Comparison of ENCODE assay signal across 8 mouse cellular contexts in genomic region chr19:5072389-5073019, GRCm38 (mm10). TPM values are rescaled to one million over a fixed set of nuclear protein-coding genes. Genes with fewer than 3 reads are reported as not detected.
DNase-seq lines count a peak whose midpoint lies in the region; ATAC-seq and TF ChIP-seq lines count a peak whose summit lies in the region.

No protein-coding gene starts in this region.

- TF ChIP-seq POLR2A in limb, embryonic 14.5 days (IDR thresholded peaks at IDR 0.05; ENCODE audit: borderline replicate concordance, extremely low read depth, insufficient read depth, insufficient read length) = no peak

- no peaks in the 10 kb centered on the region for H3K9me3 ChIP-seq in forebrain, postnatal 0 days (ENCODE audit: low read length)
- H3K9me3 ChIP-seq in limb, embryonic 14.5 days (ENCODE audit: control insufficient read depth, low read length) = no peaks in the 10 kb centered on the region
- H3K9me3 ChIP-seq in neural tube, embryonic 13.5 days = no peaks in the 10 kb centered on the region

- peaks cover 14% of the 10 kb centered on the region for H3K4me1 ChIP-seq in forebrain, postnatal 0 days (ENCODE audit: insufficient read depth)
- H3K4me1 ChIP-seq in limb, embryonic 14.5 days (ENCODE audit: control insufficient read depth, insufficient read depth, low read length) = peaks cover 30% of the 10 kb centered on the region
- peaks cover 56% of the 10 kb centered on the region for H3K4me1 ChIP-seq in neural tube, embryonic 13.5 days (replicated peaks)

- H3K4me2 ChIP-seq in forebrain, postnatal 0 days (ENCODE audit: low read depth) = peak overlapping the region; percentile 83
- H3K4me2 ChIP-seq in limb, embryonic 14.5 days (replicated peaks; ENCODE audit: low read depth, low read length, severe bottlenecking) = peak overlapping the region; percentile 94
- peak overlapping the region; percentile 76 for H3K4me2 ChIP-seq in neural tube, embryonic 13.5 days

- H3K27me3 ChIP-seq in forebrain, postnatal 0 days (ENCODE audit: insufficient read depth, low read length) = no peaks in the 10 kb centered on the region
- no peaks in the 10 kb centered on the region for H3K27me3 ChIP-seq in limb, embryonic 14.5 days (ENCODE audit: control insufficient read depth, insufficient read depth, low read length)
- H3K27me3 ChIP-seq in neural tube, embryonic 13.5 days = peaks cover 55% of the 10 kb centered on the region

- no peak for TF ChIP-seq CTCF in forebrain, postnatal 0 days (IDR thresholded peaks at IDR 0.05; ENCODE audit: low read depth)

- H3K4me3 ChIP-seq in forebrain, postnatal 0 days (ENCODE audit: low read depth, low read length) = peak overlapping the region; percentile 42
- peak overlapping the region; percentile 64 for H3K4me3 ChIP-seq in limb, embryonic 14.5 days (replicated peaks; ENCODE audit: low read length)
- peak overlapping the region; percentile 43 for H3K4me3 ChIP-seq in neural tube, embryonic 13.5 days

- WGBS in forebrain, postnatal 0 days = 2% methylated on average over 20 of the region's 20 CpGs
- 2% methylated on average over 20 of the region's 20 CpGs for WGBS in limb, embryonic 14.5 days
- 3% methylated on average over 20 of the region's 20 CpGs for WGBS in neural tube, embryonic 13.5 days

- 0 out of 2 replicates have a peak overlapping the region, but pooled peaks have one; percentile 9 for H3K27ac ChIP-seq in forebrain, postnatal 0 days (ENCODE audit: low read depth, low read length)
- peak overlapping the region; percentile 96 for H3K27ac ChIP-seq in limb, embryonic 14.5 days (replicated peaks; ENCODE audit: low read depth, low read length)
- peak overlapping the region; percentile 39 for H3K27ac ChIP-seq in neural tube, embryonic 13.5 days (replicated peaks)

- peak overlapping the region; percentile 60; the same call in 1 of the 2 replicates for H3K9ac ChIP-seq in forebrain, postnatal 0 days
- peak overlapping the region; percentile 58 for H3K9ac ChIP-seq in limb, embryonic 14.5 days (ENCODE audit: low read depth, low read length, severe bottlenecking)
- peak overlapping the region; percentile 68 for H3K9ac ChIP-seq in neural tube, embryonic 13.5 days

- no peak for ATAC-seq in forebrain, postnatal 0 days
- 0 out of 2 replicates have a peak, but pooled peaks have one; percentile 18 for ATAC-seq in limb, embryonic 14.5 days (ENCODE audit: low FRiP score, low read depth)
- ATAC-seq in neural tube, embryonic 13.5 days (ENCODE audit: low read depth) = peak; percentile 7

- no peaks in the 10 kb centered on the region for H3K36me3 ChIP-seq in forebrain, postnatal 0 days (ENCODE audit: insufficient read depth)
- H3K36me3 ChIP-seq in limb, embryonic 14.5 days (ENCODE audit: control insufficient read depth, insufficient read depth, low read length) = no peaks in the 10 kb centered on the region
- no peaks in the 10 kb centered on the region for H3K36me3 ChIP-seq in neural tube, embryonic 13.5 days

- peak; percentile 38 for DNase-seq in adrenal gland, adult 2 months
- no peak for DNase-seq in adrenal gland, postnatal 25 days
- peak; percentile 90 for DNase-seq in NIH3T3 (ENCODE audit: low read depth)
- peak; percentile 44 for DNase-seq in forebrain, postnatal 0 days
- peak; percentile 75 for DNase-seq in limb, embryonic 14.5 days (ENCODE audit: low spot score)
- DNase-seq in thymus, postnatal 4 days = no peak
- DNase-seq in layer of hippocampus, adult 8-10 months (ENCODE audit: low spot score in 2 of 2) = no peak

RNA-seq across cellular contexts. Expression of gene Cd248, which starts 4.6 kb away (rescaled TPM):
- 10 to 100 TPM; 10.4 to 19.8 TPM for total RNA-seq in adrenal gland, adult 2 months (2021)
- polyA plus RNA-seq in adrenal gland, adult 2 months (2012; rRNA removed) = 23.4 and 24.1 TPM in 2 replicates
- total RNA-seq in adrenal gland, postnatal 25 days (2021) = 10.0 and 12.7 TPM in 2 replicates
- total RNA-seq in forebrain, postnatal 0 days (2014; rRNA removed) = 11.8 and 20.8 TPM in 2 replicates
- polyA plus RNA-seq in forebrain, postnatal 0 days (2015; fragmentation: Nextera tagmentation; extraction: Ambion mirVana) = 16.3 and 18.1 TPM in 2 replicates
- polyA plus RNA-seq in limb, embryonic 14.5 days (2012; rRNA removed) = 97.5 and 115 TPM in 2 replicates
- polyA plus RNA-seq in limb, embryonic 14.5 days (2014; fragmentation: Nextera tagmentation; extraction: Ambion mirVana) = 123 and 127 TPM in 2 replicates
- polyA plus RNA-seq in neural tube, embryonic 13.5 days (2015; fragmentation: Nextera tagmentation; extraction: Ambion mirVana) = 26.3 and 28.2 TPM in 2 replicates
- total RNA-seq in layer of hippocampus, adult 8-10 months (2022) = 1 to 10 TPM; 3.7 to 5.6 (median 4.4) TPM

RNA-seq across cellular contexts. Expression of gene Tmem151a, which starts 12.8 kb away (rescaled TPM):
- total RNA-seq in adrenal gland, adult 2 months (2021) = 1 to 10 TPM; 1.2 to 2.9 TPM
- 4.8 and 5.0 TPM in 2 replicates for polyA plus RNA-seq in adrenal gland, adult 2 months (2012; rRNA removed)
- total RNA-seq in adrenal gland, postnatal 25 days (2021) = 1.3 and 1.4 TPM in 2 replicates
- total RNA-seq in forebrain, postnatal 0 days (2014; rRNA removed) = 22.6 and 37.0 TPM in 2 replicates
- 40.6 and 46.2 TPM in 2 replicates for polyA plus RNA-seq in forebrain, postnatal 0 days (2015; fragmentation: Nextera tagmentation; extraction: Ambion mirVana)
- 0.96 and 1.4 TPM in 2 replicates for polyA plus RNA-seq in limb, embryonic 14.5 days (2012; rRNA removed)
- polyA plus RNA-seq in limb, embryonic 14.5 days (2014; fragmentation: Nextera tagmentation; extraction: Ambion mirVana) = 1.8 and 2.1 TPM in 2 replicates
- polyA plus RNA-seq in neural tube, embryonic 13.5 days (2015; fragmentation: Nextera tagmentation; extraction: Ambion mirVana) = 8.4 and 10.1 TPM in 2 replicates
- total RNA-seq in layer of hippocampus, adult 8-10 months (2022) = 100 to 1,000 TPM; 104 to 117 (median 106) TPM

RNA-seq across cellular contexts. Expression of gene Yif1a, which starts 15.8 kb away (rescaled TPM):
- total RNA-seq in adrenal gland, adult 2 months (2021) = 10 to 100 TPM; 69.5 to 82.3 TPM
- polyA plus RNA-seq in adrenal gland, adult 2 months (2012; rRNA removed) = 135 and 147 TPM in 2 replicates
- 62.7 and 68.2 TPM in 2 replicates for total RNA-seq in adrenal gland, postnatal 25 days (2021)
- total RNA-seq in forebrain, postnatal 0 days (2014; rRNA removed) = 44.6 and 54.9 TPM in 2 replicates
- 50.5 and 59.9 TPM in 2 replicates for polyA plus RNA-seq in forebrain, postnatal 0 days (2015; fragmentation: Nextera tagmentation; extraction: Ambion mirVana)
- 121 and 130 TPM in 2 replicates for polyA plus RNA-seq in limb, embryonic 14.5 days (2012; rRNA removed)
- 129 and 144 TPM in 2 replicates for polyA plus RNA-seq in limb, embryonic 14.5 days (2014; fragmentation: Nextera tagmentation; extraction: Ambion mirVana)
- 51.3 and 67.5 TPM in 2 replicates for polyA plus RNA-seq in neural tube, embryonic 13.5 days (2015; fragmentation: Nextera tagmentation; extraction: Ambion mirVana)
- 10 to 100 TPM; 21.4 to 29.8 (median 25.9) TPM for total RNA-seq in layer of hippocampus, adult 8-10 months (2022)

RNA-seq across cellular contexts. Expression of gene Rin1, which starts 22.2 kb away (rescaled TPM):
- 1 to 10 TPM; 3.1 to 9.6 TPM for total RNA-seq in adrenal gland, adult 2 months (2021)
- polyA plus RNA-seq in adrenal gland, adult 2 months (2012; rRNA removed) = 8.8 and 11.6 TPM in 2 replicates
- total RNA-seq in adrenal gland, postnatal 25 days (2021) = 5.9 and 6.0 TPM in 2 replicates
- total RNA-seq in forebrain, postnatal 0 days (2014; rRNA removed) = 3.0 and 9.8 TPM in 2 replicates
- polyA plus RNA-seq in forebrain, postnatal 0 days (2015; fragmentation: Nextera tagmentation; extraction: Ambion mirVana) = 1.7 and 2.4 TPM in 2 replicates
- polyA plus RNA-seq in limb, embryonic 14.5 days (2012; rRNA removed) = 4.9 and 6.1 TPM in 2 replicates
- polyA plus RNA-seq in limb, embryonic 14.5 days (2014; fragmentation: Nextera tagmentation; extraction: Ambion mirVana) = 2.5 and 2.6 TPM in 2 replicates
- 1.4 TPM in 2 replicates for polyA plus RNA-seq in neural tube, embryonic 13.5 days (2015; fragmentation: Nextera tagmentation; extraction: Ambion mirVana)
- total RNA-seq in layer of hippocampus, adult 8-10 months (2022) = 100 to 1,000 TPM in 1 of 4 experiments, 10 to 100 TPM in 3; 89.3 to 115 (median 96.8) TPM

RNA-seq across cellular contexts. Expression of gene Cnih2, which starts 25.8 kb away (rescaled TPM):
- total RNA-seq in adrenal gland, adult 2 months (2021) = 1 to 10 TPM; 1.2 to 2.4 TPM
- polyA plus RNA-seq in adrenal gland, adult 2 months (2012; rRNA removed) = 7.1 and 13.2 TPM in 2 replicates
- 1.1 and 2.7 TPM in 2 replicates for total RNA-seq in adrenal gland, postnatal 25 days (2021)
- total RNA-seq in forebrain, postnatal 0 days (2014; rRNA removed) = 567 and 663 TPM in 2 replicates
- polyA plus RNA-seq in forebrain, postnatal 0 days (2015; fragmentation: Nextera tagmentation; extraction: Ambion mirVana) = 563 and 604 TPM in 2 replicates
- 40.8 and 60.9 TPM in 2 replicates for polyA plus RNA-seq in limb, embryonic 14.5 days (2012; rRNA removed)
- 40.5 and 45.1 TPM in 2 replicates for polyA plus RNA-seq in limb, embryonic 14.5 days (2014; fragmentation: Nextera tagmentation; extraction: Ambion mirVana)
- 267 and 318 TPM in 2 replicates for polyA plus RNA-seq in neural tube, embryonic 13.5 days (2015; fragmentation: Nextera tagmentation; extraction: Ambion mirVana)
- total RNA-seq in layer of hippocampus, adult 8-10 months (2022) = 100 to 1,000 TPM; 417 to 436 (median 422) TPM

Comparison
In these comparisons a context has a peak if more than half of its experiments do, and no peak if none do; other contexts are left out.
1. DNase-seq: peak in adrenal gland, adult 2 months (single experiment), NIH3T3 (single experiment), forebrain, postnatal 0 days (single experiment) and limb, embryonic 14.5 days (single experiment); none in adrenal gland, postnatal 25 days (single experiment), thymus, postnatal 4 days (single experiment) and layer of hippocampus, adult 8-10 months (0 of 2).
2. H3K27ac ChIP-seq: peak in every context shown above with its lines; median percentile 96 in limb, embryonic 14.5 days; 39 in neural tube, embryonic 13.5 days; 9 in forebrain, postnatal 0 days.
3. Peak in every context shown above with its lines, with median percentiles within 50 percentile points of each other: H3K4me2 ChIP-seq, H3K4me3 ChIP-seq and H3K9ac ChIP-seq.